Mouse (Mus musculus) thymus, adult 2 months (tissue): ENCODE measurements around the gene Stip1. TPM values are rescaled to one million over a fixed set of nuclear protein-coding genes. Genes with fewer than 3 reads are reported as not detected.
A peak's percentile ranks its signal among the peaks of the same experiment; 100 is the strongest.

Source experiments
- DNase-seq: peaks from one replicate; pipeline ENCODE4 v3.0.0; 2021
- H3K27ac ChIP-seq: fragments of 200-500 bp; 2 replicates; pipeline ENCODE4 v1.5.1; 2012; ENCODE audit warnings: low read length, control low read depth; ENCODE audit not compliant: control insufficient read depth, insufficient read depth
- H3K27me3 ChIP-seq: fragments of 200-500 bp; 2 replicates; pipeline ENCODE4 v1.6.1; 2012; ENCODE audit warnings: mild to moderate bottlenecking, low read length, moderate library complexity, mixed read lengths; ENCODE audit not compliant: control insufficient read depth, insufficient read depth
- H3K36me3 ChIP-seq: fragments of 200-500 bp; 2 replicates; pipeline ENCODE4 v1.6.1; 2012; ENCODE audit warnings: mild to moderate bottlenecking, low read length, moderate library complexity; ENCODE audit not compliant: control insufficient read depth, insufficient read depth
- H3K4me1 ChIP-seq: fragments of 200-500 bp; replicated peaks from 2 replicates; pipeline ENCODE4 v1.6.1; 2012; ENCODE audit warnings: low read length; ENCODE audit not compliant: control insufficient read depth, insufficient read depth
- H3K4me3 ChIP-seq: fragments of 200-500 bp; 2 replicates; pipeline ENCODE4 v1.5.1; 2012; ENCODE audit warnings: mild to moderate bottlenecking, low read length, control low read depth, moderate library complexity; ENCODE audit not compliant: control insufficient read depth, insufficient read depth
- CTCF ChIP-seq: fragments of 200-500 bp; IDR thresholded peaks from 2 replicates; pipeline ENCODE4 v1.5.1; 2012; ENCODE audit warnings: mild to moderate bottlenecking, control low read depth, low read length, moderate library complexity, borderline replicate concordance; ENCODE audit not compliant: control insufficient read depth, poor library complexity, insufficient read depth; ENCODE audit errors: extremely low read depth
- POLR2A ChIP-seq: fragments of 200-500 bp; IDR thresholded peaks from 2 replicates; pipeline ENCODE4 v1.6.1; 2012; ENCODE audit warnings: mild to moderate bottlenecking, low read length, control low read depth, moderate library complexity; ENCODE audit not compliant: control insufficient read depth, poor library complexity, insufficient read depth; ENCODE audit errors: extremely low read depth
- WGBS: fragments of 180-500 bp; shearing (Covaris S2); methylation state at CpG from one replicate; pipeline ENCODE4 v1.1.7; 2018; 5-methylcytosine and 5-hydroxymethylcytosine counted together
- polyA plus RNA-seq: library from polyadenylated mRNA; depleted of rRNA; stranded (reverse); fragments of >200 nt; gene quantifications from 2 replicates; pipeline ENCODE4 v1.2.3, GENCODE M21; 2012

Gene Stip1
- polyA plus RNA-seq, 1 experiment = 87.4 TPM

DNA sequence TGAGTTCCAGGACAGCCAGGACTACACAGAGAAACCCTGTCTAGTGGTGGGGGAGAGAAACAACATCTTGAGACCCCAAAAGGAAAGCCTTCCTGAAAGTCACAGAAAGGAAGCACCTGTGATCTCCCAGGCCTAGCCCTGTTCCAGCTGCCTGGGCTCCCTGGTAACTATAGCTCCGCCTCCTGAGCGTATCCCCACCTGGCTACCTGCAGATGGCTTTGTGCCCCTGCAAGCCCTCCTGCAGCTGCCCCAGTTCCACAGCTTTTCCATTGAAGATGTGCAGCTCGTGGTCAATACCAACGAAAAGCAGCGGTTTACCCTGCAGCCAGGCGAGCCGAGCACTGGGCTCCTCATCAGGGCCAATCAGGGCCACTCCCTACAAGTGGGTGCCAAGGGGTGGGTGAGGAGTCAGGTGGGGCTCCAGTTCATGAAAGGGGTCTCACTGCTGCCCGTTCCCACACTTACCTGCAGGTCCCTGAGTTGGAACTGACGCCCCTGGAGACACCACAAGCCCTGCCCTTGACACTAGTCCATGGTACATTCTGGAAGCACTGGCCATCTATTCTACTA is 42.0 kb downstream of the Stip1 start:
- TF ChIP-seq CTCF (no peak), POLR2A (no peak)
- 53% methylated on average over 9 of the region's 9 CpGs for WGBS
- DNase-seq = no peak
- H3K4me1 ChIP-seq = peaks cover 42% of the 10 kb centered on the region
- peaks cover 43% of the 10 kb centered on the region for H3K36me3 ChIP-seq
- H3K27ac ChIP-seq = peak overlapping the region; percentile 47; the same call in 1 of the 2 replicates
- no peak overlapping the region for H3K4me3 ChIP-seq
- no peaks in the 10 kb centered on the region for H3K27me3 ChIP-seq

DNA sequence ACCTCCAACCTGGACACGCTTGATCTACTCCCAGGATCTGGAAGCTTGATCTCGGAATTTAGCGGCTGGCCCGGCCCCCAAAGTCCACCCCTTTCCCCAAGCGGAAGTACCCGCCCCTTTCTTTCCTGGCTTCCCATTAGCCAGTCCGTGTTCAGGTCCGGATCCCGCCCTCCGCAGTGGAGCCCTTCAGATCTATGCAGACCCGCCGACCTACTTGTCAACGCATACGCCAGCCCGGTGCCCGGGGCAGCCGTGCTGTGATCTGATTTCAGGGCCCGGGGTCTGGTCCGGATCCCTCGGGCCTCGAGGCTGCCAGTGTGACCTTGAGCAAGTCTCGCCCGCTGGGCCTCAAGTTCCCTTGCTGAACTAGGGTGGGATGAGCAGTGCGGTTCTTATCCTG is 43.8 kb downstream of the Stip1 start, which contains the start of the genes Nudt22 and Trpt1:
Nudt22 (minus strand) TSS at position 112 of the 400 bp plus-strand sequence.
Trpt1 (plus strand) TSS at position 126 of the 400 bp plus-strand sequence.
- Histone ChIP-seq H3K27me3 (no peaks in the 10 kb centered on the region), H3K4me1 (peaks cover 51% of the 10 kb centered on the region), H3K4me3 (peak within 1 kb of the TSS; percentile 52), H3K27ac (peak within 1 kb of the TSS; percentile 14; the same call in 1 of the 2 replicates), H3K36me3 (peaks cover 25% of the 10 kb centered on the region)
- WGBS = 1% methylated on average over 24 of the region's 24 CpGs
- peak; percentile 68 for DNase-seq
- TF ChIP-seq CTCF (no peak), POLR2A (0 out of 2 replicates have a peak, but pooled peaks have one; percentile 11)

DNA sequence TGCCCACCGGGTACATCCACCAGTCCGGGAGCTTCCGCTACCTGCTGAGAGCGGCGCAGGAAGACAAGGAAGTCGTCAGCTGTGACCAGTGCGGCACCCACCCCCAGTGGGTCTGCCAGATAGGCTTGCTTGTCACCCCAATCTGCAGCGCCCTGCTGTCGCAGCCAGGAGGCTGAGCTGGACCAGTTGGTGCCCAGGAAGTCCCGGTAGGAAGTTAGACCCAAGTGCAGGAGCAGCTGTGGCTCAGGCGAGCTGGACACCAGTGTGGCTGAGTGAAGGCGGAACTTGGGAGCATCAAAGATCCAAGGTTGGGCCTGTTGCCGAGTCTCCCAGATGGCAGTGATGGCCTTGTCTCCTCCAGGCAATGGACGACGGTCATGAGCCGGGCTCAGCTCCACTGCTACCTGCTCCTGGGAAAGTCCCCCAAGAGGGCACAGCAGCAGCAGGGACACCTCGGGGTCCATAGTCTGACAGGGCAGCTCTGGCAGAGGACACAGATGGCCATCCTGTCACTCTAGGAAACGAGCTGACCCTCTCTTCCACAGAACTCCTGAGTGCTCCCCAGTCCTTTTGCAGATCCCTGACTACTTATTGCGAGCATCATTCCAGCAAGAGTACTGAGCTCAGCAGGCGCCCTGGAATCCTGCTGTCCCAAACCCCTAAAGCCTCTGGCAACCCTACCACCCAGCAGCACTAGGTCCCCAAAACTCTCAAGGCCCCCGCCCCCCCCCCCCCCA is 44.3 kb downstream of the Stip1 start:
- H3K4me1 ChIP-seq = peaks cover 51% of the 10 kb centered on the region
- no peak overlapping the region for H3K27ac ChIP-seq
- WGBS = 52% methylated on average over 21 of the region's 21 CpGs
- TF ChIP-seq CTCF (no peak), POLR2A (0 out of 2 replicates have a peak, but pooled peaks have one; percentile 23)
- H3K36me3 ChIP-seq = peaks cover 20% of the 10 kb centered on the region
- H3K27me3 ChIP-seq = no peaks in the 10 kb centered on the region
- DNase-seq = no peak
- peak overlapping the region; percentile 52 for H3K4me3 ChIP-seq

DNA sequence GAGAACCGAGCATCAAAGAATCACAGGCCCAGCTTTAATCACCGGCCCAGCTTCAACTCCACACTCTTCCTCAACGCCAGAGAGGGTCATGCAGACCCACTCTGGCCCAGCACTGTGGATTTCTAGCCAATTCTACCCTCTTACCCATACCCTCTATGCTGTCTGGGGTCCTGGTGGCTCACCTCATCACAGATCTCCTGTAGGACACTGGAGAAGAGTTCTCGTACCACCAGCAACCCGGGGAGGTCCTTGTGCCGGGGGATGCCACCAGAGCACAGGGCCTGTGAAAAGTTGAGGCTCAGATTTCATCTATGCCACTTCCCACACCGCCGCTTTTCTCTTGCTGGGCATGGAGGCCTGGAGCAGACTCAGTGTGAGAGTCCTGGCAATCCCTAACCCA is 45.3 kb downstream of the Stip1 start:
- DNase-seq = no peak
- H3K4me3 ChIP-seq = no peak overlapping the region
- WGBS = 93% methylated on average over 8 of the region's 8 CpGs

GRCm38 (mm10) chr19:6994002-6994401 is 45.8 kb downstream of the Stip1 start:
- peaks cover 8% of the 10 kb centered on the region for H3K36me3 ChIP-seq
- TF ChIP-seq POLR2A (no peak), CTCF (no peak)
- no peak overlapping the region for H3K4me3 ChIP-seq
- H3K4me1 ChIP-seq = peaks cover 51% of the 10 kb centered on the region
- WGBS = 93% methylated on average over 8 of the region's 8 CpGs
- no peak overlapping the region for H3K27ac ChIP-seq
- DNase-seq = no peak
- no peaks in the 10 kb centered on the region for H3K27me3 ChIP-seq

More for the DNA sequence above, 45.3 kb downstream of the Stip1 start:
- no peaks in the 10 kb centered on the region for H3K27me3 ChIP-seq
- no peak overlapping the region for H3K27ac ChIP-seq
- peaks cover 51% of the 10 kb centered on the region for H3K4me1 ChIP-seq
- H3K36me3 ChIP-seq = peaks cover 13% of the 10 kb centered on the region
- TF ChIP-seq POLR2A = no peak
- no peak for TF ChIP-seq CTCF

DNA sequence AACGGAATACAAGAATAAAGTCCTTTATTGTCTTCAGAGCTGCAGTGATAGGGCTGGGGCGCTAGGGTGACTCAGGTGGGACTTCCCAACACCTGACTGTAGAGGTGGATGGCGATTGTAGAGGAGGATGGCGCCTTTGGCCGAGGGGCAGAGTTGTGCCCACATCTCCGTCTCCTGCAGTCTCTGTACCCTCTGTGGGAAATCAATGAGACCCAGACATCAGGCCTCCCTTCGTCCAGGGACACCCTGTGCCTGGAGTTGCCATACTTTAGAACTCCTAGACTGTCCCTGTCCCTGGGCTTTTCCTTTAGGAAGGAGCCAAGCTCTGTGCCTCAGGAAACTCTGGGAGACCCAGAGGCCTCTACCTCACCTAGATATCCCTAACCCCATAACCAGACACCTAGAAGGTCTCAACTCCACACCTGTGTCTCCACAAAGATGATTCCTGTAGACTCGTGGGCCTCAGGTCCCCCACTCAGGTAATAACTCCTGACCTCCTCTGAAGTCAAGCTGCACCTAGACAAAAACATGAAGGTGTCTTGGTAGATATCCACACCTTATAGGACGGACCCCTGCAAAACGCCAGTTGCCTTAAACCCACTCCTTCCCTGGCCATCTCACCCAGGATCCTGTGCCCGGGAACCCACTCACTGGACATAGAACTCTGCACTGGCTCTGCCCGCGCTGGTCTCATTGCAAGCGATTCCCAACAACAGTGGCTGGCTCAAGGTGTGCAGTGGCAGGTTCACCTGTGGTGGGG is 46.6 kb downstream of the Stip1 start:
- peak overlapping the region; percentile 49 for H3K4me3 ChIP-seq
- H3K27ac ChIP-seq = peak overlapping the region; percentile 1; the same call in 1 of the 2 replicates
- 72% methylated on average over 14 of the region's 14 CpGs for WGBS

More for the DNA sequence above, 46.6 kb downstream of the Stip1 start:
- DNase-seq = no peak
- no peaks in the 10 kb centered on the region for H3K27me3 ChIP-seq
- no peaks in the 10 kb centered on the region; the same call in 1 of the 2 replicates for H3K36me3 ChIP-seq
- no peak for TF ChIP-seq CTCF
- no peak for TF ChIP-seq POLR2A
- peaks cover 50% of the 10 kb centered on the region for H3K4me1 ChIP-seq
